In genomic region chr10:121820846-121821245, GRCm38 (mm10) we compare ENCODE assay signal across 16 mouse cellular contexts.
"Had no signal": no experiment of that assay in that cellular context is flagged by ENCODE, and none has a peak within 500 bp of the region (broad histone marks: within the 10 kb centered on the region; RNA-seq: fewer than 3 reads in every experiment).

No protein-coding gene starts in this region.

- ATAC-seq: hindbrain, postnatal 0 days; intestine, embryonic 16.5 days; liver, embryonic 12.5 days had no signal

- DNase-seq: gastrocnemius, postnatal 14 days; gastrocnemius, postnatal 36 days; heart, adult 18-20 months; heart, postnatal 10 days; heart, postnatal 4 days; kidney, adult 11 months; kidney, adult 2 months; kidney, adult 9 months; kidney, postnatal 14 days; kidney, postnatal 36 days; layer of hippocampus, adult 9-11 months; layer of hippocampus, postnatal 36 days; left cerebral cortex, postnatal 4 days had no signal
